Mouse (Mus musculus): ENCODE results near the gene Gm11549. TPM values are rescaled to one million over a fixed set of nuclear protein-coding genes. Genes with fewer than 3 reads are reported as not detected.
A peak's percentile ranks its signal among the peaks of the same experiment; 100 is the strongest.

Gene Gm11549
- total and polyA plus RNA-seq, 3 experiments: not detected

DNA sequence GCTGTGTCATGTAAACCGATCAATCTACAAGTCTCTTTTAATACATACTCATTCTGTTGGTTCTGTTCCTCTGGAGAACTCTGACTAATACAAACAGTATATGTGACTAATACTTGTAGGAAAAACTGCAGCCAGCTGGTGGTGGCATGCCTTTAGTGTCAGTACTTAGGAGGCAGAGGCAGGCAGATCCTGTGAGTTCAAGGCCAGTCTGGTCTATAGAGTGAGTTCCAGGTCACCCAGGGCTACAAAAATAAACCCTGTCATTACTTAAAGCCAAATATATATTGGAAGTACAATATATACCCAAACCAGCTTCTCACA lies 32.1 kb downstream of the Gm11549 start:
- Histone ChIP-seq H3K9me3 (replicated peaks; ENCODE audit: low read length) (peaks cover 11% of the 10 kb centered on the region), H3K36me3 (replicated peaks in 1 of 2; ENCODE audit: control insufficient read depth in 1 of 2, insufficient read depth in 1 of 2, low read length in 1 of 2) (no peaks in the 10 kb centered on the region), H3K9ac (ENCODE audit: insufficient read depth, low read depth) (peak overlapping the region; percentile 59; the same call in 1 of the 2 replicates), H3K4me1 (ENCODE audit: control insufficient read depth in 1 of 2, insufficient read depth in 2 of 2) (peaks cover 12 to 28% of the 10 kb centered on the region in 2 experiments), H3K79me2 (replicated peaks; ENCODE audit: control insufficient read depth, extremely low read depth, insufficient read depth, poor library complexity, severe bottlenecking) (no peaks in the 10 kb centered on the region), H3K4me2 (ENCODE audit: insufficient read depth, low read depth, poor library complexity, severe bottlenecking) (peak overlapping the region; percentile 60; the same call in 1 of the 2 replicates), H3K27ac (ENCODE audit: insufficient read depth, low read depth) (peak overlapping the region; percentile 88), H3K4me3 (replicated peaks in 1 of 3; ENCODE audit: low read depth in 2 of 3, low read length in 2 of 3, poor library complexity in 1 of 3) (no peak overlapping the region), H3K27me3 (replicated peaks) (no peaks in the 10 kb centered on the region)
- in situ Hi-C loops (cut with MboI; ENCODE audit: low pct_ligation_motif_present, low pct_unique_long_range_greater_than_20kb, low sequenced_read_pairs): no loop called here
- dilution Hi-C loops (cut with MboI; ENCODE audit: extremely low pct_ligation_motif_present, extremely low pct_unique_long_range_greater_than_20kb, low sequenced_read_pairs): no loop called here
- TF ChIP-seq ZMIZ1 (IDR thresholded peaks at IDR 0.05; ENCODE audit: low read depth, low read length): no peak
- no peak for TF ChIP-seq MAX (IDR thresholded peaks at IDR 0.05; ENCODE audit: low read length)
- TF ChIP-seq EP300 (IDR thresholded peaks at IDR 0.05; ENCODE audit: low read length): peak; percentile 85
- peak; percentile 73 for TF ChIP-seq JUN (IDR thresholded peaks at IDR 0.05; ENCODE audit: insufficient read depth, low read depth, low read length)
- no peak for TF ChIP-seq HCFC1 (IDR thresholded peaks at IDR 0.05; ENCODE audit: low read depth, low read length)
- TF ChIP-seq E2F4 (IDR thresholded peaks at IDR 0.05; ENCODE audit: insufficient replicate concordance, low read depth, low read length): no peak
- no peak for TF ChIP-seq NRF1 (IDR thresholded peaks at IDR 0.05; ENCODE audit: low read depth, low read length)
- peak; percentile 35; the same call in 1 of the 2 replicates for TF ChIP-seq TCF12 (IDR thresholded peaks at IDR 0.05; ENCODE audit: low read depth, low read length)
- TF ChIP-seq RAD21 (IDR thresholded peaks at IDR 0.05; ENCODE audit: low read depth, low read length): no peak
- TF ChIP-seq MYC (IDR thresholded peaks at IDR 0.05; ENCODE audit: low read depth, low read length): no peak
- no peak for TF ChIP-seq GABPA (IDR thresholded peaks at IDR 0.05; ENCODE audit: insufficient replicate concordance, low read depth, low read length)
- no peak for TF ChIP-seq SMC3 (IDR thresholded peaks at IDR 0.05; ENCODE audit: low read depth, low read length)
- 0 out of 2 replicates have a peak, but pooled peaks have one; percentile 33 for TF ChIP-seq SIN3A (IDR thresholded peaks at IDR 0.05; ENCODE audit: low read length)
- TF ChIP-seq ZC3H11A (IDR thresholded peaks at IDR 0.05; ENCODE audit: low read depth, low read length): no peak
- no peak for TF ChIP-seq ZNF384 (IDR thresholded peaks at IDR 0.05; ENCODE audit: low read depth, low read length)
- TF ChIP-seq BHLHE40 (IDR thresholded peaks at IDR 0.05; ENCODE audit: low read depth, low read length): peak; percentile 62
- no peak for TF ChIP-seq USF1 (IDR thresholded peaks at IDR 0.05; ENCODE audit: low read depth, low read length)
- no peak for TF ChIP-seq NELFE (IDR thresholded peaks at IDR 0.05; ENCODE audit: low read depth, low read length)
- peak; percentile 84 for TF ChIP-seq IRF4 (IDR thresholded peaks at IDR 0.05; ENCODE audit: low read depth, low read length)
- peak; percentile 83 for TF ChIP-seq TBP (conservative IDR thresholded peaks at IDR 0.05; ENCODE audit: low read depth, low read length)
- peak; percentile 74 for TF ChIP-seq JUND (conservative IDR thresholded peaks at IDR 0.05; ENCODE audit: low read depth, low read length)
- no peak for TF ChIP-seq PAX5 (IDR thresholded peaks at IDR 0.05; ENCODE audit: low read length)
- TF ChIP-seq RCOR1 (conservative IDR thresholded peaks at IDR 0.05; ENCODE audit: low read depth, low read length): 0 out of 2 replicates have a peak, but pooled peaks have one; percentile 34
- peak; percentile 45 for DNase-seq (ENCODE audit: extremely low read depth)

Measured in CH12.LX (cell line).